Mouse (Mus musculus) G1E (cell line): ENCODE data around the gene Fam126a.

Experiments used
- CTCF ChIP-seq: IDR thresholded peaks from 2 replicates; pipeline ENCODE4 v1.5.1; 2012; ENCODE audit warnings: low read depth, low read length, inconsistent platforms, mixed read lengths
- GATA1 ChIP-seq: IDR thresholded peaks from 2 replicates; pipeline ENCODE4 v1.6.1; 2012; ENCODE audit warnings: borderline replicate concordance, low read length, inconsistent platforms, mixed read lengths

- TF ChIP-seq CTCF (no peak), GATA1 (no peak)
Measured at GRCm38 (mm10) chr5:24029331-24029771, 1.1 kb downstream of the Fam126a start.
